Mouse (Mus musculus) embryonic stem cell, embryonic (primary cell): ENCODE measurements at regions not wholly inside any gene's neighbourhood (a gene's known extent, or its start where the extent isn't known, plus 50 kb on each side); places are given as distances from the start of the nearest gene placed in this dataset.

Experiments used
- CTCF ChIA-PET, 4 experiments: fragments of 300-600 bp in 2 of 4; fragments of 350-600 bp in 2 of 4; sonication (Branson Sonifier 250); formaldehyde crosslinking; loops; one replicate each; lab custom pipeline; 2022; ENCODE audit warnings: inconsistent platforms in 2 of 4; lab: Charles Lee
- POLR2A ChIA-PET, 4 experiments: fragments of 300-600 bp in 2 of 4; fragments of 350-600 bp in 2 of 4; sonication (Branson Sonifier 250); formaldehyde crosslinking; loops; one replicate each; lab custom pipeline; 2022; ENCODE audit warnings: antibody characterized with exemption in 4 of 4, inconsistent platforms in 1 of 4; lab: Charles Lee

GRCm38 (mm10) chr11:43091046-43091445 lies 55.5 kb downstream of the Gm9972 start:
- ChIA-PET CTCF (interaction anchor here in 1 of 4 experiments (0.5 kb wide), 1 partner anchor 513 kb away, joined by 7 read pairs; no protein-coding TSS in a partner anchor), POLR2A (no interaction called here)

- POLR2A ChIA-PET, result interaction anchor here in 1 of 4 experiments (0.6 kb wide), 1 partner anchor 550 kb away, joined by 3 read pairs; no protein-coding TSS in a partner anchor
- CTCF ChIA-PET, result no interaction called here
These were observed 56.8 kb downstream of the Gm9972 start for GRCm38 (mm10) chr11:43092126-43092920.

GRCm38 (mm10) chr11:43092980-43093379 lies 56.7 kb upstream of the Atp10b start:
- ChIA-PET CTCF (interaction anchor here in 1 of 4 experiments (0.5 kb wide), 1 partner anchor 15 kb away, joined by 4 read pairs; no protein-coding TSS in a partner anchor), POLR2A (no interaction called here)

- ChIA-PET CTCF (no interaction called here), POLR2A (no interaction called here)
These were observed 53.7 kb upstream of the Atp10b start for GRCm38 (mm10) chr11:43096003-43096402.

GRCm38 (mm10) chr11:43098795-43099425 lies 50.8 kb upstream of the Atp10b start:
- ChIA-PET POLR2A (interaction anchor here in 1 of 4 experiments (0.5 kb wide), 1 partner anchor 8 kb away, joined by 3 read pairs; no protein-coding TSS in a partner anchor), CTCF (no interaction called here)
